Mouse (Mus musculus): Measurements from ENCODE around the gene Lrba. TPM values are rescaled to one million over a fixed set of nuclear protein-coding genes. Genes with fewer than 3 reads are reported as not detected.

Gene Lrba
- total RNA-seq, 2 experiments from 2014 or later, result 12.8 to 16.4 TPM

DNA sequence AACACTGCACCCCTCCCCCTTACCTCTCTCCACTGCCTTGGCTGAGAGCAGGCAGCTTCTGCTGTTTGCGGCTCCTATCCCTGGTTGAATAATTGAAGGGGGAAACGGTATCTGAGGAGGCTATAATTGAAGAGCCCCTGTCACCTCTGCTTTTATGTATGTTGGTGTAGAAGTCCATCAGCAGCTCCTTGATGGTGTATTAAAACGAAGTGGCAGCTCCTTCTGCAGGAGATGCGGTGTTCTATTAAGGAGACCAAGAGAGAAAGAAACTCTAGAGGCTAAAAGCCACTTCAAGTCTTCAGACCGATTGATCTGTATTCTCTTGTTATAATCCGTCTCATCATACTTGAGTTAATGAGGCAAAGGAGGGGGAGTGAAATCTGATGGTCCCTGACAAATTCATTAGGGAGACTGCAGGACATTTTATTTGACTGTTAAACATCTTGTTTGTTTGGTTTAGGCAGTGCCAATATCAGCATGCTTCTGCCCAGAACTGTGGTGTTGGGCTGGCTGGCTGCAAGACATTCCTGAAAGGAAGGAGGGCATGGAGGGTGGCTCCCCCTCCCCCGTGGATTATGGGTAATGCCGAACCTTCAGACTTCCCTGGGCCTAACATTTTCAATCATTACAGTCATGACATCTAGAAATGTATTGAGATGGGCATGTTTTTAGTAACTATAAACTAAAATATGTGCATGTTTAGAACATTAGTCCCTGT, 326.7 kb downstream of the Lrba start:
- no peak for ATAC-seq (replicated peaks; ENCODE audit: poor library complexity)

- ATAC-seq (replicated peaks; ENCODE audit: poor library complexity), result no peak
These were observed 327.7 kb downstream of the Lrba start for GRCm38 (mm10) chr3:86552170-86552569.

- no peak for ATAC-seq (replicated peaks; ENCODE audit: poor library complexity)
These were observed 334.5 kb downstream of the Lrba start for GRCm38 (mm10) chr3:86558976-86559375.

GRCm38 (mm10) chr3:86559635-86560034, 335.2 kb downstream of the Lrba start:
- no peak for ATAC-seq (replicated peaks; ENCODE audit: poor library complexity)

GRCm38 (mm10) chr3:86560281-86561022, 336.0 kb downstream of the Lrba start:
- peak; percentile 40 for ATAC-seq (replicated peaks; ENCODE audit: poor library complexity)

- ATAC-seq (replicated peaks; ENCODE audit: poor library complexity), result peak; percentile 82
These were observed 336.5 kb downstream of the Lrba start for GRCm38 (mm10) chr3:86561023-86561344.

DNA sequence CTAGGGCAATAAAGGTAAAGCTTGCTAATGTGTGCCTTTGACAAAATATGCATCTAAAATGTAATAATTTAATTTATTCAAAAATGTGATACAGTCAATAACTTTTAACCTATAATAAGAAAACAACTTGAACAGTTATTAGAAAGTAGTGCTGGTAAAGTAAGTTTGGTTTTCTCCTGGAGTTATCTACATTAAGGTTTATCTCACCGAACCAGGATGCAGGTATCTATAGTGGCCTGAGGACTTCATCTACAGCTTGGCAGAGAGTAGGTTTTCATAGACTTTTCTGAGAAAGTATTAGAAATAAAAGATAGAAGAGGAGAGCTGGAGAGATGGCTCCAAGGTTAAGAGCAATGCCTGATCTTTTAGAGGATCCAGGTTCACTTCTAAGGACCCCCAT, 336.9 kb downstream of the Lrba start:
- ATAC-seq (replicated peaks; ENCODE audit: poor library complexity), result peak; percentile 56

DNA sequence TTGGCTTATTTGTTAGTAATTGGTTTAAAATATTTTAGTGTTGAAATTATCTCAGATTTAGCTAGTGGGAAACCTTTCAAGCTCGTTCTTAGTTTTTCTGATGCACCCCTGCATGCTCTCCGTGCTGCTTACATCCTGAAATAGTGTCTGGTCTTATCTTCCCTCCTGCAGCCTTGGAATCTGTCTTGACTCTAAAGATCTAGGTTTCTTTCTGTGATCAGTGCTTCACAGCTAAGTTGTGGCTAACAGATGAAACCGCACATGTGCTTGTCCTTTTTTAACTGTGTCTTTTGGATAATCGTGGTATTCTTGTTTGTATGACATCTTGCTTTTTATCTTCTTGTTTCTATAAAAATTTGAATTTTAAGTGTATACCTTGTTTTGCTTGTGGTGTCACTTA, 342.8 kb downstream of the Lrba start:
- ATAC-seq (replicated peaks; ENCODE audit: poor library complexity), result peak; percentile 99

- no peak for ATAC-seq (replicated peaks; ENCODE audit: poor library complexity)
These were observed 347.0 kb downstream of the Lrba start for GRCm38 (mm10) chr3:86571518-86571917.

- ATAC-seq (replicated peaks; ENCODE audit: poor library complexity), result no peak
These were observed 348.2 kb downstream of the Lrba start for GRCm38 (mm10) chr3:86572519-86573244.

GRCm38 (mm10) chr3:86575312-86575711, 350.8 kb downstream of the Lrba start:
- no peak for ATAC-seq (replicated peaks; ENCODE audit: poor library complexity)

GRCm38 (mm10) chr3:86602284-86602683, 377.8 kb downstream of the Lrba start:
- ATAC-seq (replicated peaks; ENCODE audit: poor library complexity), result no peak

- ATAC-seq (replicated peaks; ENCODE audit: poor library complexity), result no peak
These were observed 381.3 kb downstream of the Lrba start for GRCm38 (mm10) chr3:86605775-86606174.

- ATAC-seq (replicated peaks; ENCODE audit: poor library complexity), result 0 out of 2 replicates have a peak, but pooled peaks have one; percentile 43
These were observed 402.7 kb downstream of the Lrba start for GRCm38 (mm10) chr3:86627008-86627743.

GRCm38 (mm10) chr3:86629379-86629778, 404.9 kb downstream of the Lrba start:
- ATAC-seq (replicated peaks; ENCODE audit: poor library complexity), result peak; percentile 64

DNA sequence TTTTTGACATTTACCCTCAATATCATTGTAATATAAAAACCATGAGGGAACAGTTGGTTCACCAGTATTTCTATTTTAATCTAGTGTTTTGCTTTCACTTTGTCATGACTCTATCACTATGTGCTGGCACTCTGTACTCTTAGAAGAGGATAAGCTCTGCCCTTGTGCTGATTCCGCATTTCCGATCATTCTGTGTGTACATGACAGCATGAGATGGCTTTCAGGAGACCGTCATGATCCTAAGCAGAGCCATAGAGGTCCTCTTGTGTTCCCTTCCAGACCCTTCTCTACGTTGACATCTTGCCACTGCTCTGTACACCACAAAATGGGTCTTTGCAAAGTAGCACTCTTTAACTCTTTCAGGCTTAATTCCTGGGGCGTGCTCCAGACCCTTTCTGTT, 411.0 kb downstream of the Lrba start:
- ATAC-seq (replicated peaks; ENCODE audit: poor library complexity), result no peak

GRCm38 (mm10) chr3:86635940-86636339, 411.5 kb downstream of the Lrba start:
- peak; percentile 64 for ATAC-seq (replicated peaks; ENCODE audit: poor library complexity)

DNA sequence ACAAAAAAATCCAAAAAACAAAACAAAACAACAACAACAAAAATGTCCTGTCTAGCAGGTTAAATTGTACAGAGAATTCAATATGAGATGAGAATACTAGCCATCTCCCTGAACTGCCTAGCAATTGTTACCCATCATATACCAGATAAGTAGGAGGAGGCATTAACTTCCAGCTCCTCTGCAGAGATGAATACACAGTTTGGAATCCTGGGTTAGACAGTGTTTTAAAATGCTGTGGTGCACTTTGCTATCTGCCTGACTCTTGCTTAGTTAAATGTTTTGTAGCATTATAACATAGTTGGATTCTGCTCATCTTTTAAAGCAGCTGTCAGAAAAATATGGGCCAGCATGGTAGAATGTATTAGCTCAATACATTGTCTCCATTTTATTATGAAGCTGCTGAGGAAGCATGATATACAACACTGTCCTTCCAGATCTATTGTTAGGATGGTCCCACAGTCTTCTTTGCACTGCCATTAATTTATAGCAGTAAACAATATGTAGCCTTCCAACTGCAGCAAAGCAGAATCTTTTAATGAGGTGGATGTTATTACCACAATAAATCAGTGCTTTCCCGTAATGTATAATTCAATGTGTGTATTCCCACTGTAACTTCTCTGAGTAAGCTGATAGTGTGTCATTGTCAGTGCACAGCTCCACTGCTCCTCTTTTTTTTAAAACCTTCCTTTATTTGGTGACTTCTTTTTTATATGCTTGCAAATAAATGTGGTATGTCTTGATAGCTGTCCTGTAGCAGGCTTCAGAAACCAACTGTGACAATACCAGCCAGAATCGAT, 414.3 kb downstream of the Lrba start:
- no peak for ATAC-seq (replicated peaks; ENCODE audit: poor library complexity)

GRCm38 (mm10) chr3:86641393-86641792, 416.9 kb downstream of the Lrba start:
- ATAC-seq (replicated peaks; ENCODE audit: poor library complexity), result no peak

GRCm38 (mm10) chr3:86641796-86642195, 417.3 kb downstream of the Lrba start:
- ATAC-seq (replicated peaks; ENCODE audit: poor library complexity), result no peak

Measured in megakaryocyte progenitor cell, adult 5-6 weeks (primary cell).